Mouse (Mus musculus): ENCODE data around the gene Prl3d2.
"Not testable (repeated sequence)": the region's sequence is repeated elsewhere in the genome, so short reads cannot be mapped to it uniquely, and the experiment has no call there.

Gene Prl3d2

DNA sequence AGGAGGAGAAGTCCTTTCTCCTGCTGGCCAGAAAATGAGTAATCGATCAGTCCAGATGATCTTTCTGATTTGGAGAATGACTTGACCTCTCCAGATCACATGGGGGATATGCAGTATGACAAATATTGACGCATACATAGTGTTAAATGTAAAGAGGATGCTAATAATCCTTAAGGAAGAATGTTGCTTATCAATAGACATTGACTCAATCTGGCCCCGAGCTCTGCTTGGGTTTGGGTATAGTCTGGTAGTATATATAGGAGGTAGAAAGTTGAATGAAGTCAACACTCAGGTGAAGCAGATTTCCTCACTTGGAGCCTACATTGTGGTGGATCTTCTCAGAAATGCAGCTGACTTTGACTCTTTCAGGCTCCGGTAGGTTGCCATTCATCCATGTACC, at the start of gene Prl3d2:
Gene Prl3d2 (plus strand): TSS at position 301 of the 400 bp plus-strand sequence.
- TF ChIP-seq GATA4 (IDR thresholded peaks at IDR 0.05; ENCODE audit: insufficient replicate concordance, low read length), result not testable (repeated sequence)

GRCm38 (mm10) chr13:27093890-27094289, 27.6 kb upstream of the Prl3d2 start, which contains the start of gene Prl3d1:
Prl3d1 (plus strand) TSS chr13:27094190.
- TF ChIP-seq GATA4 (IDR thresholded peaks at IDR 0.05; ENCODE audit: insufficient replicate concordance, low read length), result not testable (repeated sequence)

GRCm38 (mm10) chr13:27148264-27148663, 26.8 kb downstream of the Prl3d2 start:
- TF ChIP-seq GATA4 (IDR thresholded peaks at IDR 0.05; ENCODE audit: insufficient replicate concordance, low read length), result no peak

DNA sequence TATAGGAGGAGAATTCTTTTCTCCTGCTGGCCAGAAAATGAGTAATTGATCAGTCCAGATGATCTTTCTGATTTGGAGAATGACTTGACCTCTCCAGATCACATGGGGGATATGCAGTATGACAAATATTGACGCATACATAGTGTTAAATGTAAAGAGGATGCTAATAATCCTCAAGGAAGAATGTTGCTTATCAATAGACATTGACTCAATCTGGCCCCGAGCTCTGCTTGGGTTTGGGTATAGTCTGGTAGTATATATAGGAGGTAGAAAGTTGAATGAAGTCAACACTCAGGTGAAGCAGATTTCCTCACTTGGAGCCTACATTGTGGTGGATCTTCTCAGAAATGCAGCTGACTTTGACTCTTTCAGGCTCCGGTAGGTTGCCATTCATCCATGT, 35.0 kb downstream of the Prl3d2 start, which contains the start of gene Prl3d3:
Gene Prl3d3 (plus strand): TSS at position 301 of the 400 bp plus-strand sequence.
- not testable (repeated sequence) for TF ChIP-seq GATA4 (IDR thresholded peaks at IDR 0.05; ENCODE audit: insufficient replicate concordance, low read length)
